Mouse (Mus musculus) T-helper 1 cell (primary cell): ENCODE data around the gene Adamts14.

Source experiments
- in situ Hi-C: fragments of 300-600 bp; cut with MboI, MseI; formaldehyde crosslinking; loops from one replicate; pipeline ENCODE4 v1.15.1; 2025; ENCODE audit warnings: high pct_unique_total_duplicates

The Adamts14 gene

DNA sequence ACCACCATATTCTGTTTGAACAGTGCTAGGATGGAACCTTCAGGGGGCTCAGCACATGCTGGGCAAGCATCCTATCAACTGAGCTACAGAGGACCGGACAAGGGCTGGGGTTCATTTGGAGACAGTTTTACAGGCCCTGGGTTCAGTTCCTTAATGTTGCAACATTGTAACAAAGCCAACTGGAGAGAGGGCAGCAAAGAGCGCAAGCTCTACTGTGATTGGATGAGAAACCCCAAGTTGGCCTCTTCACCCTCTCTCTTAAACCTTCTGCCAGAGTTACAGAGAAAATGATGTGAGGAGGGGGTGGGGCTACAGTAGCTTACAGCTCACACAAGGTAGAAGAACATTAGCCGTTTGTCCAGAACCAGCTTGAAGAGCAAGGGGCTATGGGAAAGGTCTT is 86.2 kb downstream of the Adamts14 start:
- in situ Hi-C loops, result no loop called here

DNA sequence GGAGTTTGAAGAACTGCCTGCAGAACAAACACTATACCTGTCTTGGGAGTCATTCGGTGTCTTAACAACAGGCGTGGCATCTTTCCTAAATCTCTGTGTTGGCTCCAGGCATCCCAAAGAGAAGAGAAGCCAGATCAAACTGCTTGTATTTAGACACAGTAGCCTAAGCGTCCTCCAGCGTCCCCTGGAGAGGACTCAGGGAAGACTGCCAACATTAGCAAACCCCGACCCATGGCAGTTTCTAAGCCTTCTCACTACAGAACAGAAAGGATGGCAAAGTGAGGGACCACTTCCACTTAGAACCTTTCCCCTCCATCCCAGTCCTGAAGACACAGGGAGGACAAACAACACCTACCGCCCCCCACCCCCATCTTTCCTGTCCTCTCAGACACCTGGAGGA is 93.3 kb downstream of the Adamts14 start:
- in situ Hi-C loops, result no loop called here

DNA sequence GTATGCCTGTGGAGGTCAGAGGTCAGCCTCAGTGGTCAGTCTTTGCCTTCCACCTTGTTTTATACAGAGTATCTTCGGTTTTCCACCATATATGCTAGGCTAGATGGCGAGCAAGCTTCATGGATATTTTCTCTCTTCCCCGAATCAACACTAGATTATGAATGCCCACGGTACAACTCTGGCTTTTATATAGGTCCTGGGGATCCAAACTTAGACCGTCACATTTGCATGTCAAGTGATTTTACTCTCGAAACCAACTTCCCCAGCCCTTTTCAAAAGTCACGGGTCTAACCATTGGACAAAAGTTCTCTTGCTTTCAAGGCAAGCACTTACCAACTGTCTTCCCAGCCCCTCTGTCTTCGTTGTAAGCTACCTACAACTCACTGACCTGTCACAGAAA is 94.6 kb downstream of the Adamts14 start:
- in situ Hi-C loops, result no loop called here

DNA sequence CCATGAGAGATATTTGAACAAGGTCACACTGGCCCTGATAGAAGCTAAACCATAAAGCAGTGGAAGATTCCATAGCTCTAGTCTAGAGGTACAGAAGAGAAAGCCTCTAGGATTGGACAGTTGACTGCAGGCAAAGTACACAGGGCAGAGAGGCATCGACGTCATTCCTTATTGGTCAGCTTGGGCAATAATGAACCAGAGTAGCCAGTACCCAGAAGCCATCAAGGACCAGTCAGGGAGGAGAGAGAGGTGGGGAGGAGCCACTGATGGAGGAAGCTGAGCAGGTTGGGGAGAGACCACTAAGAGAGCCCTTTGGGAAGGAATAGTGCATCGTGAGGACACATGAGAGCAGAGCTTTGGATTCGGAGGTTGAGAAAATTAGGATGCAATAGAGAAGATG is 95.5 kb downstream of the Adamts14 start:
- in situ Hi-C loops, result no loop called here

DNA sequence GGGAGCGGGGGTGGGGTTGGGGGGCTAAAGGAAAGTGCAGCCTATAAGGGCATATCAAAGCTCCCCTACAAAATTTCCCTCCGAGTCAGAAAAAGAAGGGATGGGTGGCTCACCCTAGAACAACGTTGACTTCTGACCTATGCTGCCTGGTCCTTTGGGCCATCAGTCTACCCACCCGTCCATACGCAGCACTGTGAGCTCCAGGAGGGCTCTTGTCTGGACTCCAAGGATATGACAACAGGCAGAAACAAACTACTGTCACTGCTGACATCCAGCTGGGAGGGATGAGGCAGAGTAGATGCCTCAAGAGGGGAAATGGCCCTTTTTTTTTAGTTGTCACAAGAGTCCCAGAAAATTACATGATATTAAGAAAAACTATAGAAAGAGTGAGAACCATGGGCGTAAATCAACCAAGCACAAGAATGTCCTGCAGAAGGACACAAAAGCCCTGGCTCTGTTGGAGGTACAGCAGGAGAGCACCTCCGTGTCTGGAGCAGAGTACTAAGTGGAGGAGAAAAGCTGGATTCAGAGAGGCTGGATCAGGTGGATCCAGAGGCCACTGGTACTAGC is 96.9 kb downstream of the Adamts14 start:
- in situ Hi-C loops, result no loop called here

DNA sequence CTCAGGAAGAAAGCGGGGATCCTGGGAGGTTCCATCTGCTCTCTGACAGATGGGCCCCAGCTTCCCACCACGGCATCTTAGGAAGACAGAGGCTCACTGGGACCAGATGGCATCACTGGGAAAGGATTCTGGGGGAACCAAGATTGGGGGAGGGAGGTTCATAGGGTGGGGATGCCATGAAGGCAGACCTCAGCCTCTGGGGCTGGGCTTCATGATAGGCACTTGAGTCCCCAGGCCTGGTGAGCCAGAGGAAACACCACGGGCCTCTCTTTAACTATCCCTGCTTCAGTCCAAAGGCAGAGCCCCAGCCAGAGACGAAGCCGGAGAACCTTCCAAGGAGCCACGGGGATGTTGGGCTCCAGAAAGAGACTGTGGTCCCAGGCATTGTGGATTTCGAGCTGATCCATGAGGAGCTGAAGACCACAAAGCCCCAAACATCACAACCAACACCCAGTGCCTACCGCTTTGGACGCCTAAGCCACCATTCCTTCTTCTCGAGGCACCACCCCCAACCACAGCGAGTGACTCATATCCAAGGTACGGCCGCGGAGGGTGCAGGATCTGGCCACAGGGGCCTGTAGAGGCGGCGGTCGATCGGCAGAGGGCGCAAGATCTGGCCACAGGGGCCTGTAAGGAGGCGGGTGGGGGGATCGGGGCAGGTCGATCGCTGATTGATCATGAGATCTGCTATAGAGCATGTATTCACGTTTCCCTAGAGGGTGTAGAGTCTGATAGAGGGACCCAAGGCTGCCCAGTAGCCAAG is 97.6 kb downstream of the Adamts14 start:
- in situ Hi-C loops, result no loop called here

DNA sequence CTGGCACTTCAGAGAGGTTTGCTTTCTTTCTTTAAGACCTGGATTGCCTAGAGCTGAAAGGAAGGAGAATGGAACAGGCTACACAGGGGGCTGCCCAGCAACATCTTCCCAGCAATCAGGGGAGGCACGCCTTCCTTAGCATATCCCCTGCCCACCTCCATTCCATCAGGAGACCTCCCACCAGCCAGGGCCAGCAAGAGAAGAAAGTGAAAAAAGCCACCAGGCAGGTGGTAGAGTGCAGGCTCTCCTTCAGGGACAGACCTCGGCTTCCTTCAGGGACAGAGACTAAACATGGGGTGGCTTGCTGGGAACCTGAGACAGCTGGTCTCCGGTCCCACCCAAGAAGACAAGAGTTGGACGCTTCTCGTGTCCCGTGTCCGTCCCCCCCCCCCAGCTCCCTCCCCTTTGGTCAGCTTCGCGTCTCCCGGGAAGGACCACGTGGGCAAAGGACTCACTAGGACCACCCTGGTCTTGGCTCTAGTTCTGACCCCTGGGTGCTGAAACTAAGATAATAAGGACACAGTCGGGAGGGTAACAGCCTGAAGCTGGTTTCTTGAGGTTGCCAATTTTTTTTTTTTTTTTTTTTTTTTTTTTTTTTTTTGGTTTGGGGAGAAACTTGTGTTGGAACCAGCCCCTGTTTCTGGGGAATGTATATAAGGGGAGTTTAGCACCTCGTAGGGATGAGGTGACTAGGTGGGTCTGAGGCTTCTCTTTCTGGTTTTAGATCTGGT is 98.4 kb downstream of the Adamts14 start:
- in situ Hi-C loops, result no loop called here

DNA sequence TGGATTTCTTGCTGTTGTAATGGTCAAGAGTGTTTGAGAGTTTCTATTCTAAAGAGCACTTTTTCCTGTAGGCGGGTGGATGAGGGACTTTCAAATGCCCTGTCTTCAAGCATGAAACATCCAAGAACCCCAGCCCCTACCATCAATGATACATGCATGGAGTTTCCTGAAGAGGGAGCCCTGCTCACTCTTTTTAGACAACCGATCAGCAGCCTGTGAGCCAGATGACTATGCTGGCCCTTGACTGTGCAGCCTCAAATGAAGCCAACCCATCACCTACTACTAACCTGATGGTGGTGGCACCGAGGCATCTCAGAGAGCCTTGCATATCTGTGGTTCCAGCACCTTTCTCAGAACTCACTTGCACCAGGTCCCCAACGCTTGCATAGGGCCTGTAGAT is 100.7 kb downstream of the Adamts14 start:
- in situ Hi-C loops, result no loop called here

DNA sequence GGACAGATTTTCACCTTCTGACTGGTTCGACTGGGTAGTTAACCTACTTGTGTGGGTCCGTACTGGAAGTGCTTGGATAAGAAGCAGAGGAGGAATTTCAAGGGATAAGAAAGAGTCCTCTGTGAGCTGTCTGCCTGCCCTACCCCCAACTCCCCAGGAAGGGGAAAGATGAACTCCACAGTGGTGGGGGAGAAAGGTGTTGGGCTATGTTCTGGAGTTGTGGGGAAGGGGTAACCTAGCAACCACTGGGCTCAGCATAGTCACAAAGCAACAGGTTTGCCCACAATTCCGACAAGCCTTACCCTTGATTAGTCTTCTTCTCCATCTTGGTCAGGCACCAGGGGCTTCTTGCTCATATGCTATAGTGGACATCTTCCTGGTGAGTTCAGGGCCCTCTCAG is 101.6 kb downstream of the Adamts14 start, which contains the start of gene Tbata:
Gene Tbata (plus strand): TSS at position 301 of the 400 bp plus-strand sequence.
- in situ Hi-C loops, result no loop called here

DNA sequence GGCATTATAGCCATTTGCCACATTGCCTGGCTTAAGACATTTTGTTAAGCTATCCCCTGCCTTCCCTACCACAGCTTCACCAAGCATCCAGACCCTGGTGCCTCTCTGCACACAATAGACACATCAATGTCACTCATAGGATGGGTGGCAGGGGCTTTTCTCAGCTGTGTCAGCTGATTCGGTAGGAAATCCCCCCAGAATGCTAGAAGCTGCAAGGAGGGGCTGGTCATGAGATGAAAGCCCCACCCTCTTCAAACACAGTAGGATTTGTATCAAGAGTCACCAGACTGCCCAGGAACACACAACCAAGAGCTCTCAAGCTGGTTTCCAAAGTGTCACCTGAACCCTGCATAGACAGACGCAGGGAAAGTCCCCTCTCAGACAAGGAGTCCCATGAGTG is 104.8 kb downstream of the Adamts14 start:
- in situ Hi-C loops, result no loop called here

DNA sequence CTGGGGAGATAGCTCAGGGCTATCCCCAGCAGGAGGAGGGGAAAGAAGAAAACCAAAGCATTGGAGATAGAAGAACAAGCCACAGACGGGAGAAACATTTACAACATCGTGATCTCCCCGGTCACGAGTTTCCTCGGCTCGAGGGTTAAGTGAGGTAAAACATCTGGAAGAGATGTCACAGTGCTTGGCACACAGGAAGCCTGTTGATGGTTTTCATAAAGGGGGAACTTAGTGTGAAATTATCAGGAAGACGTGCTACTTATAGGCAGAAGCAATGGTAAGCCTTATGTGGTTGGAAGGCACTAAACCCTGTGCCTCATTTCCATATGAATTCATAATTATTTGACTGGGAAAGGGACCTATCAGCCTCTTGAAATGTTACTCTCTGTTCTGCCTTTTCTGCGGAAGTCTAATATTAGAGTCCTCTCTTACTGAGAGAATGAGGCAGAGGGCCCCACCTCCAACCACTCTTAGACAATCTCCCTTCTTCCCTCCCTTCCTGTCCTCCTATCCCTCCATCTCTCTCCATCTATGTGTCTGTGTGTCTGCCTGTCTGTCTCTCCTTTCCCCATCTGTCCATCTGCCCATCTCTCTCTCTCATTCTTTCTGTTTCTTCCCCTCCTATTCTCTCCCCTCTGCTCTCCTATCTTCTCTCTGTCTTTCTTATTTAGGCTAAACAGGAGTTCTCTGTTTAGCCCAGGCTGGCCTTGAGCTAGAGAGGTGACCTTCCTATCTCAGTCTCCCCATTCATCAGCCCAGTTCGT is 105.7 kb downstream of the Adamts14 start:
- in situ Hi-C loops, result no loop called here

DNA sequence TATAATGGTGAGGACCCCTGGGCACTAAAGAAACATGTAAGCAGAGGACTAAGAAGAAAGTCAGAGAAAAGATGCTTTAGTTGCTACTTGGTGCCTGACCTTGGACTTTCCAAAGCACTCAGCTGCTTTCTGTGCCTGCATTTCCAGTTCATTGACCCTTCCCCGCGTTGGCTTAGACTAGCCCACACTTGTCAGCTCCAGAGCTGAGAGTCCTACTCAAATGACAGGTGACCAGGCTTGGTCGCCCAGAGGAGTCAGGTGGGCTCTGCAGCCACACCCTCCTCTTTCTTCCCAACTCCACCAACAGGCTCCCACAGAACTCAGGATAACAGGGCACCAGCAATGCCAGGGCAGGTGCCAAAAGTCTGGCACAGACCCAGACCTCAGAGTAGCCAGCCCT is 110.9 kb downstream of the Adamts14 start:
- in situ Hi-C loops, result no loop called here

DNA sequence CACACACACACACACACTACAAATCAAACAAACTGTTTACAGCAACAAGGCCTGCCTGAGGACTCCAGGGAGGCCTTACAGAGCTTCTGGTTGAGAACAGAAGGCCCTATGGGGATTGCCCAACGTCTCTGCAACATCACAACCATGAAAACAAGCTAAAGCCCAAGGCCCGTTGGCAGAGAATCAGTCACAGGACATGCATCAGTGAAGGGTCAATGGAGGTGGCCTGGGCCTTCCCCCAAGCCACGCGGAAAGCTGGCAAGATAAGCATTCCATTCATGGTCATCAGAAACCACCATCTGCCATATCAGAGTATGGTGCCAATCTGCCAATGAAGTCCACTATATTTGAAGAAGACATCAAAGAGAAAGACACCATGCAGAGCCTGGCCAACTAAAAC is 112.6 kb downstream of the Adamts14 start:
- in situ Hi-C loops, result no loop called here

DNA sequence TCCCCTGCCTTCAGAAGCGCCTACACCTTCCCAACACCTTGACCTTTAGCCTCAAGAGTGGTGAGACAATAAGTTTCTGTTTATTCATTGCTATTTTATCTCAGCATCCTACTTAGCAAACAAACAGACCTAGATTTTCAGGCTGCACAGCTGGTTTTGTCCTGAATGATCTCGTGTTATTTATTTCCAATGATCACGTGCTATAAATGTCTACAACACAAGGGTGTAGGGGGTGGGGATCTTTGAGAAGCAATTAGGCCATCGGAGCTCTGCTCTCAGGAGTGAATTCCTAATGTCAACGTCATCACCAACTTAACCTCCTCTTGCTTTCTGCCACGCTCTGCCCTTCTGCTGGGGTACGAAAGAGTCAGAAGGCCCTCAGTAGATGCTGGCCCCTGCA is 113.1 kb downstream of the Adamts14 start:
- in situ Hi-C loops, result no loop called here

DNA sequence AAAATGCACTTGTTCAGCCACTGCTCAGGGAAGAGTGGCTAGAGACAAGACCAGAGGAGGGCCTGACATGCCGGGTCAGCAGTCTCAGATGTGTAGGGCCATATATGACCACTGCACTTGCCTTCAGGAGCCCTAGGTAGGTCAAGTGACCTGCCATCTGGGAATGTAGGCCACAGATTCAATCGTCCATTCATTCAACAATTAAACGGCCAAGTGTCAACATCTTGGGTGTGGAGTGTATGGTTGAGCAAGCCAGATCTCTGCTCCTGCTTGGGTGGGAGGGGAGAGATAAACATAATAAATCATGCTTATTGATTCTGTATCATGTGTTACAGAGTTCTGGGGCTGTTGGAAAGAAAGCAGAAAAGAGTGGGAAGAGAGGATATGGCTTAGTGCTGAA is 114.6 kb downstream of the Adamts14 start:
- in situ Hi-C loops, result no loop called here

DNA sequence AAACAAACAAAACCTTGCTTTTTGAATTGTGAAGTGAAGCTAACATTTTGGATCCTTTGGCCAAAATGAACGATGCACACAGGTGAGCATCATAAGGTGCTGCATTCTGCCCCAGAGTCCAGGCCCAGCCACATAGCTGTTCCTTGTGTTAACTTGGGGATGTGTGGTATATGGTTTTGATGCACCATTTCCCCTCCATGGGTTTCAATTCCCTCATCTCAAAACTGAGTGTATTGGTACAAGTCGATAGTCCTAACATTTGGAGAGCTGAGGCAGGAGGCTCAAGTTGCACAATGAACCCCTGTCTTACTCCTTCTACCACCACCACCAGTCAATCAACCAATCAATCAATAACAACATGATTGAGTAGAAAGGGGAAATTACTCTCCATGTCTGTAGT is 116.8 kb downstream of the Adamts14 start:
- in situ Hi-C loops, result no loop called here

DNA sequence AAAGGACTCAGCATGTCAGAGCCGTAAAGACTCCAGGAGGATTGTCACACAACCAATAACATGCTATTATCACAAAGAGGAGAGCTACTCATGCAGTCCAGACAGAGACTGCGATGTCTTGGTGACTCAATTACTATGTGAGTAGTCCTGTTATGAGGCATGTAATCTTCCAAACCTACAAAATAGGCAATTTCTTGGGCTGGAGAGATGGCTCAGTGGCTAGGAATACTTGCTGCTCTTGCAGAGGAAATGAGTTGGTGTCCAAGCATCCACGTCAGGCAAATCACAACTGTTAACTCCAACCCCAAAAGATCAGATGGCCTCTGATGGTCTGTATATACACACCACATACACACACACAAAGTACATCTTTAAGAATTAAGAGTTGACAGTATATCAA is 117.6 kb downstream of the Adamts14 start:
- in situ Hi-C loops, result no loop called here

DNA sequence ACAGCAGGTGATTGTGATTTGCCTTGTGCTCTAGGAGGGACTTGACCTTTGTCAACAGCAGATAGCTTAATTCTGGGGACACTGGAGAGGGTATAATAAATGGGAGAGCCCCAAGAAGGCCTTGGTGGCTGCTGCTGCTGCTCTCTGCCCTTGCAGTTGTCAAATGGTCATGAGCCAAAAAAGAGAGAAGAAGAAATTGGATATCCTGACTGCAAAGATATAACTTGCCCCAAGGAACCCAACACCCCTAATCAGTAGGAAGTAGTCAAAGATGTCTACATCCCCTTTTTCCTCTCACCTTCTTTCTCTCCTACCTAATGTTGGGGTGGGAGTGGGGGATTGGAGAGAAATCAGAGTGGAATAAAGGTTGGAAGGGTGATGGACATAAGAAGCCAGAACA is 121.1 kb downstream of the Adamts14 start:
- in situ Hi-C loops, result no loop called here

DNA sequence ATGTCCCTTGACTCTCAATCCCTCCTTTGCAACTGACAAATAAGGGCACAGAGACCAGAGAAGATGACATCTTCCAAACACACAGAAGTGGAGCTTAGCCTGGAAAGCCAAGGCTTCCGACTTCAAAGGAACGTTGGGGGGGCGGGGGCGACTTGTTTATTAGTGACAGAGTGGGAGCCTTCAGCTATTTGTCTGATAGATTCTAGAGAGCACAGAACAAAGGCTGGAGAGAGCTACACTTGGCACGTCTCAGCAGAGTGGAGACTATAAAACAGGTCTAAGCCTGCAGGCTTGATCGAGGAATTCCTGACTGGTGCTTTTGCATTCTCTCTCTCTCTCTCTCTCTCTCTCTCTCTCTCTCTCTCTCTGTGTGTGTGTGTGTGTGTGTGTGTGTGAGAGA is 122.6 kb downstream of the Adamts14 start:
- in situ Hi-C loops, result no loop called here

DNA sequence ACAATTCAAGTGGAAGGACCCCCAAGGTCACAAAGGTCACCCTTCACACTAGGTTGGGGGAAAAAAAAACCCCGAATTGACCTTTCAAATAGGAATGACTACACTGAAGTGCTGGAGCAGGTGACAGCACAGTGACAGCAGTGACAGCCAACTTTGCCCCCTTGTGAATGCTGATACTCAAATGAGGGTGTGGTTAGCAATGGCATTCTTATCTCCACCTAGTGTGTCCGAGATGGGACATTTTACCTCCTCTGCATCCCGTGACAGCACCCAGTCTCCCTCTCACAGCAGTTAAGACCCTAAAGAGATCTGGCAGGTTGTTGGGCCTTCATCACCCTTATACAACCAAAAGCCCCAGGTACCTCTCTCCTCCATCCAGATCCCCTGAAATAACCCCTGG is 123.8 kb downstream of the Adamts14 start:
- in situ Hi-C loops, result no loop called here

DNA sequence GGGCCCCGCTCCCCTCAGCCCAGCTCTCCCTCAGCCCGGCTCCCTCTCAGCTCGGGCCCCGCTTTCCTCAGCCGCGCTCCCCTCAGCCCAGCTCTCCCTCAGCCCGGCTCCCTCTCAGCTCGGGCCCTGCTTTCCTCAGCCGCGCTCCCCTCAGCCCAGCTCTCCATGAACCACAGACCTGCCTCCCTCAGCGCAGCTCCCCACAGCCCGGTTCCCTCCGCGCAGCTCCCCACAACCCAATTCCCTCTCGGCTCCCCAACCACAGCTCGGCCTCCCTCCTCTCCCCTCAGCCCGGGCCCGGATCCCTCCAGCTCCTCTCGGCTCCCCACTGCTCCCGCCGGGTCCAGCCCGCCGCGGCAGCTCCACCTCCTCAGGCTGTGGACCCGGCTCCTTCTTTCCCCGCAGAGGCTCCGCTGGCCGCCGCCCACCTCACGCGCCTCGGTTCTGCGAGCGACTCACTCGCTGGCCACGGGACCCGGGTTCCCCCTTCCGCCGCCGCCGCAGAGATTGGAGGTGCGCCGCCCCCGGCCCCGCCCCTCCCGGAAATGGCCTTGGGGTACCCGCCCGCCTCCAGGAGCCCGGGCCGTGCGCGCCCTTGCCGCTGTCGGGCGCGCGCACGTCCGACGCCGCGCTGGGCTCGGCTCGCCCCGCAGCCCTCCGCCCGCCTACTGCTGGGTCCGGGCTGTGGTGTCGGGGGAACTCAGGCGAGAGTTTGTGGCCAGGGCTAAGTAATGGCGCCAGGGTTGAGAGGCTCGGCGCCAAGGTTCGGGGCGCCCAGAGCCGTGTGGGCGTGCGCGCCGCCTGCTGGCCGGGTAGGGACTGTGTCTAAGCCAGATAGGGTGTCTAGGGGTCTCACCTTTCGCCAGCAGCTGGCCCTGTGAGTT is 125.8 kb downstream of the Adamts14 start, which contains the start of gene Sgpl1:
Gene Sgpl1 (minus strand): TSS at position 547 of the 884 bp plus-strand sequence.
- in situ Hi-C loops, result no loop called here
